Mouse (Mus musculus): ENCODE data around the gene Senp6.
"Not testable (repeated sequence)": the region's sequence is repeated elsewhere in the genome, so short reads cannot be mapped to it uniquely, and the experiment has no call there.

Gene Senp6

DNA sequence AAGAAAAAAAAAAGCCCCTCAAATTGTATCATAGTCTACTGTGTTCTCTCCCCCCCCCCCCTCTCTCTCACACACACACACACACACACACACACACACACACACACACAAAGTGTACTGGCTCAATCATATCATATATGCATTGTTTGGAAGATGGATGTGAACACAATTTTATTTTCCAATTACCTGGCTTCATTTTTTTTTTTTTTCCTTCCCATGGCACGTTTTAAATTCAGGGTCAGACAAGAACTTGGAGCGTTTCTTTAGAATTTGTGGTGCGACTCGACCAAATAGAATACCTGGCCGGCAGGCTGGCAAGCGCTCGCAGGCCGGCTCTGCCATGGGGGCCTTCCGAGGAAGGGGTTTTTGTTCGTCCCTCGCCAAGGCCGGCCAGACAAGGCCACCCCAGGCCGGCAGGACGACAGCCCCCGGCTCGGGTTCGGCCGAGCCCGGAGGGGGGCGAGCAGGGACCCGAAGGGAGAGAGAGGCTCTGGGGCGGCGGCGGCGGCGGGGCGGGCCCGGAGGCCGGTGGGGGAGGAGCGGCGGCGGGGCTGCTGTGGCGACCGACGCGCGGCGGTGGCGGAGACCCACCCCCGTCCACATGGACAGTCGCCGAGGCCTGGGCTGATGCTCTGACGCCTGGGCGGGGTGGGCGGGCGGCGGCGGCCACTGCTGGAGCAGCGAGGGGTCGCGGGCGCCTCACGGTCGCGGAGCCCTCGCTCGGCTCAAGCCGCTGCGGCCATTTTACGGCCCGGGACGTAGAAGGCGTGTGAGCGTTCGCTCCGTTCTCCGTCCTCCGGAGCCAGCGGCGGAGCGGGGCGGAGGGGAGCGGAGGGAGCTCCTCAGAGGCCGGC lies at the start of gene Senp6:
Gene Senp6, plus strand, starts transcription at position 537 of the 854 bp plus-strand sequence.
- DNase-seq (ENCODE audit: low read depth, low spot score), result peak; percentile 80

- no peak for DNase-seq (ENCODE audit: low read depth, low spot score)
These were observed 46.3 kb upstream of the Senp6 start for GRCm38 (mm10) chr9:80020429-80020828.

GRCm38 (mm10) chr9:80021648-80022047 lies 45.1 kb upstream of the Senp6 start:
- no peak for DNase-seq (ENCODE audit: low read depth, low spot score)

- no peak for DNase-seq (ENCODE audit: low read depth, low spot score)
These were observed 43.9 kb upstream of the Senp6 start for GRCm38 (mm10) chr9:80022821-80023220.

DNA sequence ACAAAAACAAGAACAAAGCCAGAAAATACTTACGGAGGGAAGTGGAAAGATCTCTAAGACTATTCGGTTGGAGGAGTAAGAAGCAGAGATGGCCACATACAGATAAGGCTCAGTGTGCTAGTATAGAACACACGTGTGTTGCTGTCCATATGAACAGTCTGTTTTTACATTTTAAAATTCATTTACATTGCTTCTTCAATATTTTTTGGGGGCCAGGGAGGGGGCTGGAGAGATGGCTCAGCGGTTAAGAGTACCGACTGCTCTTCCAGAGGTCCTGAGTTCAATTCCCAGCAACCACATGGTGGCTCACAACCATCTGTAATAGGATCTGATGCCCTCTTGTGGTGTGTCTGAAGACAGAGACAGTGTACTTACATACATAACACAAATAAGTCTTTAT lies 41.4 kb upstream of the Senp6 start:
- not testable (repeated sequence) for DNase-seq (ENCODE audit: low read depth, low spot score)

- DNase-seq (ENCODE audit: low read depth, low spot score), result peak; percentile 61
These were observed 40.7 kb upstream of the Senp6 start for GRCm38 (mm10) chr9:80026017-80026416.

DNA sequence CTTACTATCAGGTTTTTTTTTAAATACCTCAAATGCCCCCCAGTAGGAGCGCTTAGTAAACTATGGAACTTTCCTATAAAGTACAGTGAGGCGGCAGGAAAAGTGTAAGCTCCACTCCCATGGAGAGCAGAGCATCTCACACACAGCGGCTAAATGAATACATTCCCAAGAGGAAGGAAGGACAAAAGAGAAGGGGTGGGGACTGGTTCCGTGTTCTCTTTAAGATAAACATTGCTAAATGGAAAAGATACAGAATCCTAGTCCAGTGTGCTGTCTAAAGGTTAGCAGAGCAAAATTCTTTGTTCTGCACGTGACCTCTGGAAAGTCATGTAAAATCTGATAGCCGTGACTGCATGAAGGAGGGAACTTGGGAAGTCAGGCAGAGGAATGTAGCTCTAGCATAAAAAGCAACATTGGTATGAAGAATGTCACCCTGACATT lies 40.1 kb upstream of the Senp6 start:
- DNase-seq (ENCODE audit: low read depth, low spot score), result no peak

DNA sequence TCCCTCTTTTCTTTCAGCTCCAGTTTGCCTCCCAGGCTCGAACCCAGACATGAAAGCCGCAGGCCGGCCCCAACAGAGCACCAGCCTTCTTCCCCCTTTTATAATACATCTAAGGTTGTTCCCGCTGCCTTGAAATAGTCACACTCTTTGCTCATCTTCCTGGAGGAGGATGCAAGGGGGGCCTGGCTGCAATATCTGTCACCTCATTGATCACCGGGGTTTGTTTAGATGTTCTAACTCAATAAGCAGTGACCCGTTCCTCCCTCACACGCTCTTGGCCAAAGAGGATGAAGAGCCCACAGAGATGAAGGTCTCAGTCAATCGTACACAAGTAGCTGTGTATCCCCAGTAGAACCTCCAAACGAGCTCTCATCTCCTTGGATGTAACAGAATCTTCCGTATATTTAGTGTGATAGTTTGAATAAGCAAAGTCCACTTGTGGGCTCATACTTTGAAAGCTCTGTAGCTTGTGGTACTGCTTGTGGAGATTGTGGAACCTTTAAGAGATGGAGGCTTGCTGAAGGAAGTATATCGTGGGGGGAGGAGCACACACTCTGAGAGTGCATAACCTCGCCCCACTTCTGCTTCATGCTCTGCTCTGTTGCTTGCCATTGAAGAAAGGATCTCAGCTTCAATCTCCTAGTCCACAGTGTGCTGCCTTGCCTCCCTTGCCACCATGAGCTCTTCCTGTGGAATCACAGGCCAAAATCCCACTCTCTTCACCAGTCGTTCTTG lies 29.3 kb upstream of the Senp6 start:
- DNase-seq (ENCODE audit: low read depth, low spot score), result no peak

DNA sequence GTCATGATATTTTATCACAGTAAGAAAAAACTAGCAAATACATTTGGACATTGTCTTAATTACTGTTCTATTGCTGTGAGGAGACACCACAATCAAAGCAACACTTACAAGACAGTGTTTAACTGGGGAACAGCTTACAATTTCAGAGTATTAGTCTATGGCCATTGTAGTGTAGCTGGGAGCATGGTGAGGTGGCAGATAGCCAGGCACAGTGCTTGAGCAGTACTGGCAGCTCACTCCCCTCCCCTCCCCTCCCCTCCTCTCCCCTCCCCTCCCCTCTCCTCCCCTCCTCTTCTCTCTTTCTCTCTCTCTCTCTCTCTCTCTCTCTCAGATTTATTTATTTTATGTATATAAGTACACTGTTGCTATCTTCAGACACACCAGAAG lies 28.7 kb upstream of the Senp6 start:
- no peak for DNase-seq (ENCODE audit: low read depth, low spot score)

DNA sequence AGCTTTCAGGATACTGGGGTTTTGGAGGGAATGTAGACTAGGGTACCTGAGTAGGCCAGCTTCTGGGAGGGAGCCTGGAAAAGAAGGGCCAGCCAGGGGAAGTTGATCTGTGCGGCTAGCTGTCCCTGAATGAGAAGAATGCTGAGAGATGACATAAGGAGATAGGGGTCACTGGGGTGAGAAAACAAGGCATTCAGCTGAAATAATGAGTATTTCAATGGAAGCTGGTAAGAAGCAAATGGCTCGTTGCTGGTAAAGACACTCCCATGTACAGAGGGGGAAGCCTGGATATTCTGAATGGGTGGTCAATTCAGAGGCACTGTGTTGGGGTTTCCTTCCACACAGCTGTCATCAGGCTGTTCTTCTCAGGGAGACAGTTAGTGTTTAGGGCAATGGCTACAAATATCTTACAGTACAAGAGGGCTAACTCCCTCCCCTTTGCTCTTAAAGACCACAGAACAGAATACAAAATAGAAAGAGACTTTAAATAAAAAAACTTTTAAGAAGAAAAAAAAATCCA lies 27.3 kb upstream of the Senp6 start:
- DNase-seq (ENCODE audit: low read depth, low spot score), result no peak

- DNase-seq (ENCODE audit: low read depth, low spot score), result not testable (repeated sequence)
These were observed 22.4 kb upstream of the Senp6 start for GRCm38 (mm10) chr9:80044301-80044700.

- DNase-seq (ENCODE audit: low read depth, low spot score), result not testable (repeated sequence)
These were observed 17.4 kb upstream of the Senp6 start for GRCm38 (mm10) chr9:80049271-80049670.

DNA sequence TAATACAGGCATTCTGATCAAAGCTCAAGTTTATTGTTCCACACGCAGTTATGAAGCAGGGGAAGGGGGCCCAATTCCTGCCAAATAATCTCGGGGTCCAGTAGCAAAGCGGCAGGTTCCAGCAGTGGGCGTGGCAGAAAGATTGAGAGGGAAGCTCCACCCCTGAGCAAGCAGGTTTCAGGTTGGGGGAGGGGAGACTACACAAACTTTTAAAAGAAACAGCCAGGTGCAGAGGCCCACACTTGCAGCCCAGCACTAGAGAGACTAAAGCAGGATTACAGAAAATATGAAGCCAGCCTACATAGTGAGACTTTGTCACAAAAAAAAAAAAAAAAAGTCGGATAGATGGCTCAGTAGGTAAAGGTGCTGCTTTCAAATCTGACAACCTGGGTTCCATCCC lies 13.8 kb upstream of the Senp6 start:
- no peak for DNase-seq (ENCODE audit: low read depth, low spot score)

DNA sequence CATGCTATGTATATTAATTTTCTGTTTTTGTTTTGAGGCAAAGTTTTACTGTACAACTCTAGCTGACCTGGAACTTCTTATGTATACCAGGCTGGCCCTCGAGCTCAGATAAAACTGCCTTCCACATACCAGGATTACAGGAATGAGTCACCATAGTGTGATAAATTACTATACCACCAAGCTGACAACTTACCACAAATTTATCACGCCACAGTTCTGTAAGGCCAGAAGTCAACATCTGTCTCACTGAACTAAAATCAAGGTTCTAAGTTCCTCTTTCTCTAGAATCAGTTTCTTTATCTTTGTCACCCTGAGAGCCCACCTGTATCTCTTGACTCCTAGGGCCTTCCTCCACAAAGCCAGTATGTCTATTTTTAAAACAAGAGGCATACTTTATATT lies 9.0 kb upstream of the Senp6 start:
- DNase-seq (ENCODE audit: low read depth, low spot score), result no peak

GRCm38 (mm10) chr9:80065495-80065894 lies 1.2 kb upstream of the Senp6 start:
- not testable (repeated sequence) for DNase-seq (ENCODE audit: low read depth, low spot score)

DNA sequence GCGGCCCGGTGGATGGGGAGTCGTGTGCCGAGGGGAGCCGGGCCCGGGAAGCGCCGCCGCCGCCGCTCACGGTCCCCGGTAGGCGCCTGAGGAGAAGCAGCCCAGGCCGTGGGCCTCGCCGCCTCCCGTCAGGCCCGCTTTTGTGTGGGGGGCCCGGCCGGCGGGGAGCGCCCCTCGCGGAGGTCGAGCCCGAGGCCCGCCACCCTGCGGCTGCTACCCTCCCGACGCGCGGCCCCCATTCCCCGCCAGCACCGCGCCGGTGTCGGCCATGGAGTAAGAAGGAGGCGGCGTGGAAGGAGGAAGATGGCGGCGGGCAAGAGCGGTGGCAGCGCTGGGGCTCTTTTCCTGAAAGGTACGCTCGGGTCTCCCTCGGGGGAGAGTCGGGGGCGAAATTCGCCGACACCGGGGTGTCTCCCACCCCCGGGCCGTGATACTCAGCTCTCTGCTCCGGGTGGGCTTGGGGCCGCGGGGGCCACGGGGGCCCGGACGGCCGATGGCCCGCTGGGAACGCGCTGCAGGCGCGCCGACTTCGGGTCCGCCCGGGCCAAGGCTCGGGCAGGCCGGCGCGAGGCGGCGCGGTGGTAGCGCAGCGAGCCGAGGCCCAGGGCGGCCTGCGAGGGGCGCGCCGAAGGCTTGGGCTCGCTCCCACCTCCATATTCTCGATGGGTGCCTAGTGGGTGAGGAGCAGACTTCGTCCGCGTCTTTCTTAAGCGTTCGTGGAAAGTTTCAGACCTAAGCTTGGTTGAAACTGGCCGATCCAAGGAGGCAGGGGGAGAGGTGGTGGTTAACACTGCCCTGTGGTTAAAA lies 721 bp downstream of the Senp6 start:
- peak; percentile 80 for DNase-seq (ENCODE audit: low read depth, low spot score)

DNA sequence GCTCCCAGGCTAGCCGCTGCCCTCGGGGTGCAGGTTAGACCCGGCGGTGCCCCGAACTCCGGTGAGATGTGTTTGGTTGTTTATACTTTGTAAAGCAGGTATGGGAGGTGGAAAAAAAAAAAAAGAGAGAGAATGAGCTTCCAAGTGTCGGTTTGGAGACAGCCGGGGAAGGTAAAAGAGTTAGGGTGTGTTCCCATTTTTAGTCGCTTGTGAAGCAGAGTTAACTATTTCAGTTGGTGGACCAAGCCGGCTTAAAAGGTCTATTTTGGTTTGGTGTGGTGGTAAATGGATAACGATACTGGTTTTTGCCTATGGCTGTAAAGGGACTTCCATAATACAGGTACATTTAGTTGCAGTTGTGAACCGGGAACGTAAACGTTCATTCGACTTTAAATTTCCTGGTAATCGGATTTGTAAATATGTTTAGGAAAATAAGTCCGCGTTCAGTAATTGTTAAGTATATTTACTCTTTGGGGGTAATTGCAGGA lies 1.4 kb downstream of the Senp6 start:
- DNase-seq (ENCODE audit: low read depth, low spot score), result no peak

DNA sequence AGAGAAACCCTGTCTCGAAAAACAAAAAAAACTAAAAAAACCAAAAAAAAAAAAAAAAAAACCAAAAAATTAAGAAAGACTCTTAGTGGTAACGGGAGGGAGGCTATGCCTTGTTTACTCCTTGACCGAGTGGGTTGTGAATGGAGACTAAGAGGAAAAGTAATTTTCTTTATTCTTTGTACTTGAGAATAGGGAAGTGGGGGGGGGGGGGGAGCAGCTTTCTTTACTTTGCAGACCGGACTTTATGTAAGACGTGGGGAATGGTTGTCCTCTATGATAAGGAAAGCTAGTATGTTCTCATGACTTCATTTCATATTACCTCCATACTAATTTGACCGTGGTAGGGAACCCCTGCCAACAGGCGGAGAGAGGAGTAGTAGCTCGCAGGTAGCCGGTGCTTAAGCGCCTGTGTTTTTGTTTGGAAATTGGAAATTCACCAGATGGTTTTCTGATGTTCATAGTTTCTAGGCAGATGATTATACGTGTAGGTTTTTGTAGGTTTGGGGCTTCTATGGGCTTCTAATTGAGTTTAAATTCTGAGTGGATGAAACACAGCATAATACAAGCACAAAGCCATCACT lies 2.1 kb downstream of the Senp6 start:
- DNase-seq (ENCODE audit: low read depth, low spot score), result no peak

- DNase-seq (ENCODE audit: low read depth, low spot score), result peak; percentile 39
These were observed 3.3 kb downstream of the Senp6 start for GRCm38 (mm10) chr9:80070026-80070425.

DNA sequence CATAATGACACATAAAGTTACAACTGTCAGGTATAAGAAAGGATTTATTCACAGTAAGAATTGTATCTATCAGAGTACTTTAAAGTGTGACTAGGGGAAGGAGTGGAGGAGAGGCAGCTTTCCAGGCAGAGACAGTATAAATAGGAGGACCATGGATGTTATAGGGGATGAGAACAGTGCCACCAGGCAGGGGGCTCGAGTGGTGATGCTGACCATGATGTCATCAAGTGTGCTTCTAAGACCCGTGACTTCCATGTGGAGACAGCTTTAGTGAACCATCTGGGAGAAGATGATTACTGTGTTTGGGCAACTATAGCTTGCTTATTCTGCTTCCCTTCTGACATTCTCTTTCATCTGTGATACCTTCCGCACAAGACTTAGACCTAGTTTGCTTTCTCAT lies 4.9 kb downstream of the Senp6 start:
- DNase-seq (ENCODE audit: low read depth, low spot score), result no peak

- DNase-seq (ENCODE audit: low read depth, low spot score), result no peak
These were observed 7.4 kb downstream of the Senp6 start for GRCm38 (mm10) chr9:80074067-80074466.

Measured in CD4-positive helper T cell, adult 2 months (primary cell).